Mouse (Mus musculus): ENCODE results near the gene Tmem253. TPM values are rescaled to one million over a fixed set of nuclear protein-coding genes. Genes with fewer than 3 reads are reported as not detected.
A peak's percentile ranks its signal among the peaks of the same experiment; 100 is the strongest.

Tmem253 gene
- under 1 TPM in 1 of 2 experiments, not detected in 1; 0.37 TPM for total RNA-seq (2021)
- long read RNA-seq, experiment 1 = 0 reads
- long read RNA-seq, experiment 2 = 0 reads

- no peak for TF ChIP-seq CTCF (IDR thresholded peaks at IDR 0.05)
- intact Hi-C loops (cut with DNase I) = no loop called here
- Histone ChIP-seq H3K4me3 (peak within 1 kb of the TSS; percentile 59), H3K27ac (peak within 1 kb of the TSS; percentile 82)
- DNase-seq (ENCODE audit: extremely low spot score in 1 of 2, low spot score in 2 of 2) = no peak
These were observed at the start of gene Tmem253 for GRCm38 (mm10) chr14:52015445-52016100. Gene Tmem253 (plus strand): TSS chr14:52015658.

- intact Hi-C loops (cut with DNase I) = no loop called here
- Histone ChIP-seq H3K4me3 (no peak overlapping the region), H3K27ac (no peak overlapping the region)
- no peak for DNase-seq (ENCODE audit: extremely low spot score in 1 of 2, low spot score in 2 of 2)
- no peak for TF ChIP-seq CTCF (IDR thresholded peaks at IDR 0.05)
These were observed 48.1 kb upstream of the Tmem253 start for GRCm38 (mm10) chr14:51967400-51967799.

- intact Hi-C loops (cut with DNase I) = no loop called here
- no peak for TF ChIP-seq CTCF (IDR thresholded peaks at IDR 0.05)
- Histone ChIP-seq H3K4me3 (no peak overlapping the region), H3K27ac (no peak overlapping the region)
- DNase-seq (ENCODE audit: extremely low spot score in 1 of 2, low spot score in 2 of 2) = no peak
These were observed 36.2 kb upstream of the Tmem253 start for GRCm38 (mm10) chr14:51979252-51979651.

GRCm38 (mm10) chr14:51983251-51983650 is 32.2 kb upstream of the Tmem253 start:
- no peak; the same call in none of the 2 replicates for TF ChIP-seq CTCF (IDR thresholded peaks at IDR 0.05)
- H3K27ac ChIP-seq = no peak overlapping the region
- DNase-seq (ENCODE audit: extremely low spot score in 1 of 2, low spot score in 2 of 2) = no peak
- H3K4me3 ChIP-seq = no peak overlapping the region
- intact Hi-C loops (cut with DNase I) = no loop called here

GRCm38 (mm10) chr14:51983855-51984246 is 31.6 kb upstream of the Tmem253 start:
- peak overlapping the region; percentile 72 for H3K4me3 ChIP-seq
- DNase-seq (ENCODE audit: extremely low spot score in 1 of 2, low spot score in 2 of 2) = no peak
- H3K27ac ChIP-seq = no peak overlapping the region; the same call in 1 of the 2 replicates
- no peak for TF ChIP-seq CTCF (IDR thresholded peaks at IDR 0.05)
- intact Hi-C loops (cut with DNase I) = no loop called here

- intact Hi-C loops (cut with DNase I) = loop anchor here (1.0 kb wide), 1 partner anchor 55 kb away; no protein-coding TSS in a partner anchor
- DNase-seq (ENCODE audit: extremely low spot score in 1 of 2, low spot score in 2 of 2) = peak; percentile 62 to 77
These were observed 30.9 kb upstream of the Tmem253 start, which contains the start of gene Arhgef40 for GRCm38 (mm10) chr14:51984247-51985231. Gene Arhgef40 (plus strand): TSS chr14:51984719.

GRCm38 (mm10) chr14:51985301-51986152 is 29.9 kb upstream of the Tmem253 start:
- H3K27ac ChIP-seq = peak overlapping the region; percentile 84
- intact Hi-C loops (cut with DNase I) = loop anchor here (1.0 kb wide), 1 partner anchor 56 kb away; no protein-coding TSS in a partner anchor
- peak overlapping the region; percentile 72 for H3K4me3 ChIP-seq
- DNase-seq (ENCODE audit: extremely low spot score in 1 of 2, low spot score in 2 of 2) = peak; percentile 56 to 69
- no peak; the same call in 1 of the 2 replicates for TF ChIP-seq CTCF (IDR thresholded peaks at IDR 0.05)

More at GRCm38 (mm10) chr14:51984247-51985231, 30.9 kb upstream of the Tmem253 start, which contains the start of gene Arhgef40:
- H3K27ac ChIP-seq = peak within 1 kb of the TSS; percentile 84
- peak within 1 kb of the TSS; percentile 72 for H3K4me3 ChIP-seq
- TF ChIP-seq CTCF (IDR thresholded peaks at IDR 0.05) = no peak

- Histone ChIP-seq H3K4me3 (peak overlapping the region; percentile 72), H3K27ac (peak overlapping the region; percentile 84)
- intact Hi-C loops (cut with DNase I) = no loop called here
- no peak for TF ChIP-seq CTCF (IDR thresholded peaks at IDR 0.05)
- DNase-seq (ENCODE audit: extremely low spot score in 1 of 2, low spot score in 2 of 2) = no peak
These were observed 29.3 kb upstream of the Tmem253 start for GRCm38 (mm10) chr14:51986153-51986505.

GRCm38 (mm10) chr14:51987177-51987576 is 28.3 kb upstream of the Tmem253 start:
- Histone ChIP-seq H3K4me3 (no peak overlapping the region), H3K27ac (no peak overlapping the region)
- no peak for TF ChIP-seq CTCF (IDR thresholded peaks at IDR 0.05)
- intact Hi-C loops (cut with DNase I) = no loop called here
- no peak for DNase-seq (ENCODE audit: extremely low spot score in 1 of 2, low spot score in 2 of 2)

- DNase-seq (ENCODE audit: extremely low spot score in 1 of 2, low spot score in 2 of 2) = no peak
These were observed 26.7 kb upstream of the Tmem253 start for GRCm38 (mm10) chr14:51988731-51989130.

GRCm38 (mm10) chr14:51989461-51989970 is 25.9 kb upstream of the Tmem253 start:
- no peak overlapping the region for H3K27ac ChIP-seq
- no peak overlapping the region for H3K4me3 ChIP-seq
- no peak for DNase-seq (ENCODE audit: extremely low spot score in 1 of 2, low spot score in 2 of 2)
- TF ChIP-seq CTCF (IDR thresholded peaks at IDR 0.05) = no peak
- intact Hi-C loops (cut with DNase I) = no loop called here

More at GRCm38 (mm10) chr14:51988731-51989130, 26.7 kb upstream of the Tmem253 start:
- no peak for TF ChIP-seq CTCF (IDR thresholded peaks at IDR 0.05)
- Histone ChIP-seq H3K27ac (no peak overlapping the region), H3K4me3 (no peak overlapping the region)
- intact Hi-C loops (cut with DNase I) = no loop called here

Measured in left cerebral cortex, adult 2 months (tissue).